Mouse (Mus musculus) spleen, adult 2 months (tissue): ENCODE measurements around the gene Akap9. TPM values are rescaled to one million over a fixed set of nuclear protein-coding genes. Genes with fewer than 3 reads are reported as not detected.
A peak's percentile ranks its signal among the peaks of the same experiment; 100 is the strongest.

Source experiments
- DNase-seq, 2 experiments: peaks; one replicate each; pipeline versions ENCODE4 v3.0.0 to v3.0.0-alpha.2; 2012 to 2021; ENCODE audit warnings: low spot score in 2 of 2, low read depth in 1 of 2
- H3K27ac ChIP-seq: fragments of 200-500 bp; 2 replicates; pipeline ENCODE4 v1.5.1; 2012; ENCODE audit warnings: low read length, inconsistent platforms; ENCODE audit not compliant: insufficient read depth
- H3K27me3 ChIP-seq: fragments of 200-500 bp; 2 replicates; pipeline ENCODE4 v1.6.1; 2012; ENCODE audit warnings: mild to moderate bottlenecking, moderate library complexity, low read length, inconsistent platforms; ENCODE audit not compliant: control insufficient read depth, insufficient read depth
- H3K36me3 ChIP-seq: fragments of 200-500 bp; 2 replicates; pipeline ENCODE4 v1.6.1; 2012; ENCODE audit warnings: mild to moderate bottlenecking, low read length, inconsistent platforms; ENCODE audit not compliant: control insufficient read depth, insufficient read depth
- H3K4me1 ChIP-seq: fragments of 200-500 bp; 2 replicates; pipeline ENCODE4 v1.6.1; 2011; ENCODE audit warnings: inconsistent platforms; ENCODE audit not compliant: control insufficient read depth, insufficient read depth, insufficient read length
- H3K4me3 ChIP-seq: fragments of 200-500 bp; 2 replicates; pipeline ENCODE4 v1.5.1; 2011; ENCODE audit warnings: mild to moderate bottlenecking, inconsistent platforms; ENCODE audit not compliant: insufficient read depth, insufficient read length; ENCODE audit errors: extremely low read depth
- CTCF ChIP-seq: fragments of 200-500 bp; IDR thresholded peaks from 2 replicates; pipeline ENCODE4 v1.5.1; 2011; ENCODE audit warnings: mild to moderate bottlenecking, inconsistent platforms; ENCODE audit not compliant: insufficient read depth, insufficient read length, insufficient replicate concordance; ENCODE audit errors: extremely low read depth
- POLR2A ChIP-seq: fragments of 200-500 bp; IDR thresholded peaks from 2 replicates; pipeline ENCODE4 v1.6.1; 2011; ENCODE audit warnings: low read depth, low read length, inconsistent platforms
- WGBS: fragments of 180-500 bp; shearing (Covaris S2); methylation state at CpG from one replicate; pipeline ENCODE4 v1.1.7; 2018; 5-methylcytosine and 5-hydroxymethylcytosine counted together
- polyA plus RNA-seq: library from polyadenylated mRNA; depleted of rRNA; stranded (reverse); fragments of >200 nt; gene quantifications from 2 replicates; pipeline ENCODE4 v1.2.3, GENCODE M21; 2012

Akap9 gene
- polyA plus RNA-seq, 1 experiment = 3.9 TPM

GRCm38 (mm10) chr5:3926666-3927065, 1.2 kb upstream of the Akap9 start:
- Histone ChIP-seq H3K36me3 (no peaks in the 10 kb centered on the region), H3K4me1 (no peaks in the 10 kb centered on the region), H3K4me3 (no peak overlapping the region), H3K27ac (no peak overlapping the region), H3K27me3 (no peaks in the 10 kb centered on the region)
- no peak for DNase-seq
- WGBS = 73% methylated on average over 4 of the region's 4 CpGs
- TF ChIP-seq CTCF = no peak
- no peak for TF ChIP-seq POLR2A

DNA sequence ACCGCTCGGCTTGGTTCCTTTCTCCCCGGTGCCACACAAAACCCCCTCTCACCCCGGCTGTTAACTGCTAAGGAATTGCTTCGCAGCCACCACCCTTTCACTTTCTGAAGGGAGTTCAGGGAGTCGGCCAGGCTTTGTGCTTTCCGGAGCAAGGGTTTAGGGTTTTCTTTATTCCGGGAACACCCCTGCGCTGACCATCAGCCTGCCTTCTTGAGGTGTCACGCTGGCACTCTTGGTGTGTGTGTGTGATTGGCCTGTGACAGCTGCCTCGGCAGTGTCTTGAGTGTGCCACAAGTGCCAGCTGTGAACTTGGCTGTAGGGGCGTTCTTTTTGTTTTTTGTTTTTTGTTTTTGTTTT, 814 bp downstream of the Akap9 start:
- H3K27me3 ChIP-seq = no peaks in the 10 kb centered on the region
- peak in 1 of 2 experiments; percentile 6 for DNase-seq
- no peaks in the 10 kb centered on the region for H3K36me3 ChIP-seq
- TF ChIP-seq CTCF (no peak), POLR2A (no peak)
- under 1% methylated on average over 12 of the region's 12 CpGs for WGBS
- H3K4me3 ChIP-seq = peak overlapping the region; percentile 97
- no peak overlapping the region for H3K27ac ChIP-seq
- H3K4me1 ChIP-seq = no peaks in the 10 kb centered on the region

GRCm38 (mm10) chr5:3930760-3931159, 2.9 kb downstream of the Akap9 start:
- 85% methylated on average over 5 of the region's 5 CpGs for WGBS
- Histone ChIP-seq H3K36me3 (no peaks in the 10 kb centered on the region), H3K27me3 (no peaks in the 10 kb centered on the region), H3K4me3 (no peak overlapping the region), H3K27ac (no peak overlapping the region), H3K4me1 (no peaks in the 10 kb centered on the region)
- no peak for TF ChIP-seq CTCF
- no peak for TF ChIP-seq POLR2A
- DNase-seq = no peak

GRCm38 (mm10) chr5:3931636-3932035, 3.8 kb downstream of the Akap9 start:
- no peak overlapping the region for H3K4me3 ChIP-seq
- no peaks in the 10 kb centered on the region for H3K4me1 ChIP-seq
- 95% methylated on average over 3 of the region's 3 CpGs for WGBS
- no peaks in the 10 kb centered on the region for H3K27me3 ChIP-seq
- TF ChIP-seq POLR2A = no peak
- TF ChIP-seq CTCF = no peak
- no peaks in the 10 kb centered on the region for H3K36me3 ChIP-seq
- H3K27ac ChIP-seq = no peak overlapping the region
- DNase-seq = no peak

DNA sequence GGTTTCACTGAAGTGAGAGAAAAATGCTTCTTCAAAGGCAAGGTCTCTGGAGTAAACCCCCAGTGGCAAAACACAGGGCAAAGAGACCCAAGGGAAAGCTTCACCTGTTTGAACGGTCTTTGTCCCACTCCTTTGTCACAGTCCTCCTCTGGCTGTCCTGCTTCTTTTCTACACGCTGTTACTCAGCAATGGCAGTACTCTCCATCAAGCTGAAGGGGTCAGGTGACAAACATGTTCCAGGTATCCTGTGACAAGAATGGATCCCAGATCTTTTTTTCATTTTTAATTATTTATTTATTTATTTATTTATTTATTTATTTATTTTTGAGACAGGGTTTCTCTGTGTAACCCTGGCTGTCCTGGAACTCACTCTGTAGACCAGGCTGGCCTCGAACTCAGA, 5.7 kb downstream of the Akap9 start:
- 92% methylated on average over 3 of the region's 3 CpGs for WGBS
- no peaks in the 10 kb centered on the region for H3K4me1 ChIP-seq
- TF ChIP-seq CTCF (no peak), POLR2A (no peak)
- no peak overlapping the region for H3K27ac ChIP-seq
- H3K27me3 ChIP-seq = no peaks in the 10 kb centered on the region
- no peaks in the 10 kb centered on the region for H3K36me3 ChIP-seq
- no peak overlapping the region for H3K4me3 ChIP-seq
- no peak for DNase-seq

DNA sequence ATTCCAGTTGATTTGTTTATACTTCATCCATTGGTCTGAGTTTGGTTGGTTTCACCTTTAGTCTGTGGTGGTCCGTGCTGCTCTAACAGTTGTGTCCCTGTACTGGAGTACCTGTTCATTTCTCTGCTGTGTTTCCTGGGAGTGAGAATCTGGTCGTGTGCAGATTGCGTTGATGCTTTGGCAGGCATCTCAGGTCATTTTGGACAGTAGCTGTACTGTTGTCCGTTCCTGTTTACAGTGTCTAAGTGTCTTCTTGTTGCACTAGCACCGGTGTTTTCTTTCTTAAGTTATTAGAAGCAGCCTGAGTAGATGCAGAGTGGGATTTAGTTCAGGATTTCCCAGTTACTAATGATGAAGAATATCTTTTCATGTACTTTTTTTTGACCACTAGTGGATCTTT, 7.4 kb downstream of the Akap9 start:
- Histone ChIP-seq H3K4me1 (no peaks in the 10 kb centered on the region), H3K27ac (no peak overlapping the region), H3K36me3 (no peaks in the 10 kb centered on the region), H3K27me3 (no peaks in the 10 kb centered on the region), H3K4me3 (no peak overlapping the region)
- TF ChIP-seq CTCF (no peak), POLR2A (no peak)
- WGBS = 92% methylated on average over 5 of the region's 5 CpGs
- DNase-seq = no peak

DNA sequence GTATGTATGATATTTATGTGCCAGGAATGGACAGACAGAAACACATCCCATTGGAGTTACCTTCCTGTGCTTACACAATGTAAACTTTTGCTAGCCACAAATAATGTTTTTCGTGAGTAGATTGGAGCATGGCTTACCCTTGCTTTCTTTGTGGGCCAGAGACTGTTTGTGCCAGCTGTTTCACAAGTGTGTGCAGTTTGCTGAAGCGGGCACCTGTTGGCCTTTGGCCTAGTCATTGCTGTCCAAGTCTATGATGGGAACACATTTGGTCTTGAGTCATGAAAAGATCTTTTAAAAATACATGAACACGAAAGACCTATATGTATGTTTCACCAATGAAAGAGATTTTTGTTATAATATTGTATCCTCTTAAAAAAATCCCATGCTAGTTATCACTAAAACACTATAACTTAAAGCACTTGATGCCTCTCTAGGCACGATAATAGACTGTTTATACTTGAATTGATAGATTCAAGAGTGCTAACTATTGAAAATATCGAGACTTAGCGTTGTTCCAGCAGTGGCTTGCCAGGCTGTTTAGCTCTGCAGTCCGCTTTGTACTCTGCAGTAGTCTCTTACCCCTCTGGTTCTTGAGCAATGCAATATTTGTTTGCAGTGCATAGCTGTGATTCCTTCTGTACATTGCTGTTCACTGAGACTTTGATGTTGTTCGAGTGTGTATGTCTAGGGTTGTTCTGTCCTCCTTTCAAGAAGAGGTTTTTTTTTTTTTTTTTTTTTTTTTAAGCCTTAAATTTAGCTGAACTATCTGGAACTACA, 8.1 kb downstream of the Akap9 start:
- TF ChIP-seq CTCF = no peak
- no peak for TF ChIP-seq POLR2A
- no peak overlapping the region for H3K27ac ChIP-seq
- H3K36me3 ChIP-seq = no peaks in the 10 kb centered on the region
- WGBS = 92% methylated on average over 8 of the region's 8 CpGs
- no peak for DNase-seq
- no peaks in the 10 kb centered on the region for H3K4me1 ChIP-seq
- H3K27me3 ChIP-seq = no peaks in the 10 kb centered on the region
- no peak overlapping the region for H3K4me3 ChIP-seq
